Mouse (Mus musculus) CH12.LX (cell line): ENCODE measurements around the gene Rhoa. TPM values are rescaled to one million over a fixed set of nuclear protein-coding genes. Genes with fewer than 3 reads are reported as not detected.

Source experiments
- DNase-seq: peaks from one replicate; pipeline ENCODE4 v3.0.0-alpha.2; 2013; ENCODE audit errors: extremely low read depth
- H3K27ac ChIP-seq: 2 replicates; pipeline ENCODE4 v1.5.1; 2012; ENCODE audit warnings: low read depth, mild to moderate bottlenecking, control low read depth, moderate library complexity; ENCODE audit not compliant: insufficient read depth
- H3K27me3 ChIP-seq: replicated peaks from 2 replicates; pipeline ENCODE3; 2012; ENCODE audit warnings: inconsistent platforms
- H3K36me3 ChIP-seq, 2 experiments: replicated peaks in 1 of 2; 2 replicates each; pipeline versions ENCODE3 to v1.6.1; 2012; ENCODE audit warnings: inconsistent platforms in 1 of 2, low read length in 1 of 2, mild to moderate bottlenecking in 1 of 2, mixed read lengths in 1 of 2, moderate library complexity in 1 of 2; ENCODE audit not compliant: control insufficient read depth in 1 of 2, insufficient read depth in 1 of 2
- H3K4me1 ChIP-seq, 2 experiments: 2 replicates each; pipeline ENCODE4 v1.6.1; 2012; ENCODE audit warnings: inconsistent platforms in 1 of 2, moderate library complexity in 1 of 2; ENCODE audit not compliant: insufficient read depth in 2 of 2, control insufficient read depth in 1 of 2
- H3K4me2 ChIP-seq: 2 replicates; pipeline ENCODE4 v1.6.1; 2012; ENCODE audit warnings: low read depth, mild to moderate bottlenecking, control low read depth; ENCODE audit not compliant: poor library complexity, insufficient read depth, severe bottlenecking
- H3K4me3 ChIP-seq, 3 experiments: fragments of 150-350 bp in 1 of 3; sonication (generic) in 1 of 3; replicated peaks in 1 of 3; 2 replicates each; pipeline versions ENCODE3 to v1.5.1; 2011 to 2012; ENCODE audit warnings: low read depth in 2 of 3, low read length in 2 of 3, mild to moderate bottlenecking in 2 of 3, moderate library complexity in 2 of 3, control low read depth in 1 of 3, improper control_type of control experiment in 1 of 3, inconsistent platforms in 1 of 3, mixed read lengths in 1 of 3; ENCODE audit not compliant: poor library complexity in 1 of 3
- H3K79me2 ChIP-seq: replicated peaks from 2 replicates; pipeline ENCODE4 v1.6.1; 2012; ENCODE audit warnings: mild to moderate bottlenecking, moderate library complexity; ENCODE audit not compliant: control insufficient read depth, poor library complexity, insufficient read depth, severe bottlenecking; ENCODE audit errors: extremely low read depth
- H3K9ac ChIP-seq: 2 replicates; pipeline ENCODE4 v1.6.1; 2012; ENCODE audit warnings: low read depth, mild to moderate bottlenecking, control low read depth, moderate library complexity; ENCODE audit not compliant: insufficient read depth
- H3K9me3 ChIP-seq: replicated peaks from 2 replicates; pipeline ENCODE3; 2012; ENCODE audit warnings: low read length, inconsistent platforms, mixed read lengths
- BHLHE40 ChIP-seq: IDR thresholded peaks from 2 replicates; pipeline ENCODE4 v1.6.1; 2011; ENCODE audit warnings: mild to moderate bottlenecking, low read depth, low read length, improper control_type of control experiment
- CHD1 ChIP-seq: IDR thresholded peaks from 2 replicates; pipeline ENCODE4 v1.6.1; 2012; ENCODE audit warnings: low read depth, low read length, improper control_type of control experiment, inconsistent platforms
- CHD2 ChIP-seq: IDR thresholded peaks from 2 replicates; pipeline ENCODE4 v1.6.1; 2011; ENCODE audit warnings: low read length, improper control_type of control experiment
- CTCF ChIP-seq, 2 experiments: IDR thresholded peaks in 1 of 2; conservative IDR thresholded peaks in 1 of 2; 2 replicates each; pipeline ENCODE4 v1.5.1; 2011 to 2012; ENCODE audit warnings: low read depth in 2 of 2, low read length in 2 of 2, improper control_type of control experiment in 1 of 2, inconsistent platforms in 1 of 2, mild to moderate bottlenecking in 1 of 2, moderate library complexity in 1 of 2
- E2F4 ChIP-seq: IDR thresholded peaks from 2 replicates; pipeline ENCODE4 v1.6.1; 2011; ENCODE audit warnings: low read depth, low read length, improper control_type of control experiment; ENCODE audit not compliant: insufficient replicate concordance
- ELF1 ChIP-seq: IDR thresholded peaks from 2 replicates; pipeline ENCODE4 v1.6.1; 2014; ENCODE audit warnings: low read depth, mild to moderate bottlenecking, inconsistent platforms, low read length, improper control_type of control experiment
- EP300 ChIP-seq: IDR thresholded peaks from 2 replicates; pipeline ENCODE4 v1.6.1; 2011; ENCODE audit warnings: low read length, improper control_type of control experiment
- ETS1 ChIP-seq: conservative IDR thresholded peaks from 2 replicates; pipeline ENCODE4 v1.6.1; 2012; ENCODE audit warnings: low read depth, mild to moderate bottlenecking, inconsistent platforms, low read length, improper control_type of control experiment, moderate library complexity
- GABPA ChIP-seq: IDR thresholded peaks from 2 replicates; pipeline ENCODE4 v1.6.1; 2012; ENCODE audit warnings: low read depth, low read length, improper control_type of control experiment, inconsistent platforms; ENCODE audit not compliant: insufficient replicate concordance
- HCFC1 ChIP-seq: IDR thresholded peaks from 2 replicates; pipeline ENCODE4 v1.6.1; 2012; ENCODE audit warnings: low read depth, mild to moderate bottlenecking, inconsistent platforms, low read length, improper control_type of control experiment
- IRF4 ChIP-seq: IDR thresholded peaks from 2 replicates; pipeline ENCODE4 v1.6.1; 2014; ENCODE audit warnings: low read depth, mild to moderate bottlenecking, inconsistent platforms, low read length, improper control_type of control experiment
- JUN ChIP-seq: IDR thresholded peaks from 2 replicates; pipeline ENCODE4 v1.6.1; 2011; ENCODE audit warnings: low read depth, mild to moderate bottlenecking, low read length, improper control_type of control experiment, moderate library complexity; ENCODE audit not compliant: insufficient read depth
- JUND ChIP-seq: conservative IDR thresholded peaks from 2 replicates; pipeline ENCODE4 v1.6.1; 2011; ENCODE audit warnings: low read depth, low read length, improper control_type of control experiment
- KAT2A ChIP-seq: IDR thresholded peaks from 2 replicates; pipeline ENCODE4 v1.6.1; 2012; ENCODE audit warnings: low read length, improper control_type of control experiment, inconsistent platforms; ENCODE audit not compliant: insufficient replicate concordance
- MAFK ChIP-seq: IDR thresholded peaks from 2 replicates; pipeline ENCODE4 v1.6.1; 2011; ENCODE audit warnings: low read length, improper control_type of control experiment; ENCODE audit not compliant: insufficient replicate concordance
- MAX ChIP-seq: IDR thresholded peaks from 2 replicates; pipeline ENCODE4 v1.6.1; 2011; ENCODE audit warnings: low read length, improper control_type of control experiment
- MAZ ChIP-seq: IDR thresholded peaks from 2 replicates; pipeline ENCODE4 v1.6.1; 2012; ENCODE audit warnings: low read depth, mild to moderate bottlenecking, inconsistent platforms, low read length, improper control_type of control experiment, moderate library complexity
- MEF2A ChIP-seq: IDR thresholded peaks from 2 replicates; pipeline ENCODE4 v1.6.1; 2014; ENCODE audit warnings: low read depth, mild to moderate bottlenecking, inconsistent platforms, low read length, improper control_type of control experiment, borderline replicate concordance
- MXI1 ChIP-seq: IDR thresholded peaks from 2 replicates; pipeline ENCODE4 v1.6.1; 2011; ENCODE audit warnings: mild to moderate bottlenecking, low read depth, low read length, improper control_type of control experiment
- MYC ChIP-seq: IDR thresholded peaks from 2 replicates; pipeline ENCODE4 v1.6.1; 2011; ENCODE audit warnings: low read depth, mild to moderate bottlenecking, improper control_type of control experiment, low read length
- NELFE ChIP-seq: IDR thresholded peaks from 2 replicates; pipeline ENCODE4 v1.6.1; 2011; ENCODE audit warnings: low read depth, low read length, improper control_type of control experiment
- NRF1 ChIP-seq: IDR thresholded peaks from 2 replicates; pipeline ENCODE4 v1.6.1; 2014; ENCODE audit warnings: low read depth, mild to moderate bottlenecking, inconsistent platforms, low read length, improper control_type of control experiment, moderate library complexity
- PAX5 ChIP-seq: IDR thresholded peaks from 2 replicates; pipeline ENCODE4 v1.6.1; 2012; ENCODE audit warnings: low read length, inconsistent platforms, mixed read lengths
- POLR2A ChIP-seq: IDR thresholded peaks from 2 replicates; pipeline ENCODE4 v1.6.1; 2011; ENCODE audit warnings: low read depth, mild to moderate bottlenecking, improper control_type of control experiment, low read length
- POLR2AphosphoS2 ChIP-seq: IDR thresholded peaks from 2 replicates; pipeline ENCODE4 v1.6.1; 2011; ENCODE audit warnings: low read depth, low read length, improper control_type of control experiment
- RAD21 ChIP-seq: IDR thresholded peaks from 2 replicates; pipeline ENCODE4 v1.6.1; 2011; ENCODE audit warnings: low read depth, mild to moderate bottlenecking, low read length, improper control_type of control experiment, moderate library complexity
- RCOR1 ChIP-seq: conservative IDR thresholded peaks from 2 replicates; pipeline ENCODE4 v1.6.1; 2012; ENCODE audit warnings: low read depth, mild to moderate bottlenecking, inconsistent platforms, low read length, improper control_type of control experiment
- SIN3A ChIP-seq: IDR thresholded peaks from 2 replicates; pipeline ENCODE4 v1.6.1; 2012; ENCODE audit warnings: low read length, improper control_type of control experiment, inconsistent platforms
- SMC3 ChIP-seq: IDR thresholded peaks from 2 replicates; pipeline ENCODE4 v1.6.1; 2011; ENCODE audit warnings: low read depth, low read length, improper control_type of control experiment
- TBP ChIP-seq: conservative IDR thresholded peaks from 2 replicates; pipeline ENCODE4 v1.6.1; 2011; ENCODE audit warnings: low read depth, low read length, improper control_type of control experiment
- TCF12 ChIP-seq: IDR thresholded peaks from 2 replicates; pipeline ENCODE4 v1.6.1; 2014; ENCODE audit warnings: low read depth, mild to moderate bottlenecking, inconsistent platforms, low read length, improper control_type of control experiment
- UBTF ChIP-seq: IDR thresholded peaks from 2 replicates; pipeline ENCODE4 v1.6.1; 2012; ENCODE audit warnings: low read depth, mild to moderate bottlenecking, inconsistent platforms, low read length, improper control_type of control experiment, moderate library complexity
- USF1 ChIP-seq: IDR thresholded peaks from 2 replicates; pipeline ENCODE4 v1.6.1; 2014; ENCODE audit warnings: low read depth, mild to moderate bottlenecking, inconsistent platforms, low read length, improper control_type of control experiment
- USF2 ChIP-seq: conservative IDR thresholded peaks from 2 replicates; pipeline ENCODE4 v1.6.1; 2011; ENCODE audit warnings: low read depth, low read length, improper control_type of control experiment
- ZC3H11A ChIP-seq: IDR thresholded peaks from 2 replicates; pipeline ENCODE4 v1.6.1; 2012; ENCODE audit warnings: low read depth, mild to moderate bottlenecking, inconsistent platforms, low read length, improper control_type of control experiment
- ZKSCAN1 ChIP-seq: IDR thresholded peaks from 2 replicates; pipeline ENCODE4 v1.6.1; 2012; ENCODE audit warnings: low read depth, inconsistent platforms, low read length, improper control_type of control experiment, borderline replicate concordance
- ZMIZ1 ChIP-seq: IDR thresholded peaks from 2 replicates; pipeline ENCODE4 v1.6.1; 2012; ENCODE audit warnings: low read depth, mild to moderate bottlenecking, inconsistent platforms, low read length, improper control_type of control experiment
- ZNF384 ChIP-seq: IDR thresholded peaks from 2 replicates; pipeline ENCODE4 v1.6.1; 2012; ENCODE audit warnings: low read depth, low read length, improper control_type of control experiment, inconsistent platforms
- dilution Hi-C: fragments of 300-500 bp; cut with MboI; formaldehyde crosslinking; loops from 2 replicates; pipeline ENCODE4 v1.14.3; 2020; ENCODE audit warnings: low sequenced_read_pairs; ENCODE audit not compliant: extremely low pct_unique_long_range_greater_than_20kb, extremely low pct_ligation_motif_present
- in situ Hi-C: fragments of 300-500 bp; cut with MboI; formaldehyde crosslinking; loops from 3 replicates; pipeline ENCODE4 v1.14.3; 2019; ENCODE audit warnings: low sequenced_read_pairs, low pct_ligation_motif_present, low pct_unique_long_range_greater_than_20kb, mixed read lengths
- polyA plus RNA-seq: library from polyadenylated mRNA; unstranded; fragments of >175 nt; gene quantifications from 2 replicates; pipeline ENCODE4 v1.2.1, GENCODE M21; 2012; ENCODE audit warnings: low read depth; ENCODE audit not compliant: insufficient read length
- total RNA-seq, 2 experiments: library from RNA; depleted of rRNA; stranded (reverse); fragments of 300-350 nt in 1 of 2; fragments of >200 nt in 1 of 2; gene quantifications; 2 replicates each; pipeline ENCODE4 v1.2.3; 2012 to 2014

Gene Rhoa
- total and polyA plus RNA-seq, 3 experiments: 84.0 to 308 (median 243) TPM

DNA sequence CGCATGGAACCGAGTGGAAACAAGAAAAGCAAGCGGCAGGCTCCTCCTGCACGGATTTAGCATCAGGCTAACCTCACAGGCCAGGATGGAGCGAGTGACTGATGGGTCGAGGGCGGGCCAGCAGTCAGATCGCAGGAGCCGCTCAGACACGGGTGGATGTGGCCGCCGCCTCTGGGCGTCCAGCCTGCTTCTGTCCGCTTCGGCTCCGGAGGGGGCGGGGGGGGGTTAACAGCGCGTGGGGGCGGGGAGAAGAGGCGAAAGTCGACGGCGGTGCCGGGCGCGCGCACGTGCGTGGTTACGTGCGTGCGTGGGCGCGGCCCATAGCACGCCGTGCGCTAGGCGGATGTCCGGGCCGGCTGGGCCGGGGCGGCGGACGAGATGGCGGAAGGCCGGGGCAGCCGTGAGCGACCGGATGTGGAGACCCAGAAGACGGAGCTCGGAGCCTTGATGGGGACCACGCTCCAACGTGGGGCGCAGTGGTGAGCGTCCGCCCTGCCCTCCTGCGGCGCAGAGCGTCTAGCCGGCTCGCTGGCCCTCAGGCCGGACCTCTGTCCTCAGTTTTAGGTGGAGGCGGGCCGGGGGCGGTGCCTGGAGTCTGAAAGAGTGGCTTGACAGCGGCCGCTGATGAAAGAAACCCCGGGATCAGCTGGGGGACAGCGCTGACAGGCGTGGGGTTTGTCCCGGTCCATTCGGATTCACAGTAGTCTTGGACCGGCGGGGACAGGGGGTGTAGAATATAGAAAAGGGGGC is 41.8 kb downstream of the Rhoa start, which contains the start of gene Usp4:
TSS of gene Usp4 (plus strand) at position 314 of the 750 bp plus-strand sequence.
- peak; percentile 75 for DNase-seq
- Histone ChIP-seq H3K4me3 (peak within 1 kb of the TSS; percentile 87 to 97 (median 92)), H3K27ac (peak within 1 kb of the TSS; percentile 83), H3K9ac (peak within 1 kb of the TSS; percentile 89), H3K79me2 (peaks cover 24% of the 10 kb centered on the region), H3K36me3 (peaks cover 18 to 37% of the 10 kb centered on the region in 2 experiments), H3K9me3 (peaks cover 7% of the 10 kb centered on the region), H3K4me2 (peak within 1 kb of the TSS; percentile 79), H3K27me3 (no peaks in the 10 kb centered on the region), H3K4me1 (peaks cover 3 to 24% of the 10 kb centered on the region in 2 experiments; a peak in 3 of 4 replicates)
- dilution Hi-C loops (no loop called here), in situ Hi-C loops (no loop called here)
- TF ChIP-seq MYC (0 out of 2 replicates have a peak, but pooled peaks have one; percentile 21), POLR2AphosphoS2 (0 out of 2 replicates have a peak, but pooled peaks have one; percentile 41), ZMIZ1 (peak; percentile 65), MAX (peak; percentile 32), USF1 (no peak), NRF1 (peak; percentile 72), MAFK (no peak), ZKSCAN1 (no peak), MAZ (no peak), RCOR1 (no peak), ETS1 (no peak; the same call in 1 of the 2 replicates), NELFE (peak; percentile 79), JUN (no peak), JUND (no peak), UBTF (no peak), CHD2 (no peak; the same call in 1 of the 2 replicates), BHLHE40 (peak; percentile 86), SMC3 (no peak), RAD21 (no peak), ELF1 (peak; percentile 91), PAX5 (no peak), HCFC1 (peak; percentile 76), CHD1 (no peak), ZC3H11A (no peak), MEF2A (no peak; the same call in 1 of the 2 replicates), KAT2A (no peak; the same call in 1 of the 2 replicates), POLR2A (peak; percentile 91), SIN3A (peak; percentile 91), TBP (0 out of 2 replicates have a peak, but pooled peaks have one; percentile 27), MXI1 (peak; percentile 77), IRF4 (no peak), EP300 (no peak), E2F4 (no peak), USF2 (no peak), CTCF (conservative IDR thresholded peaks at IDR 0.05 in 1 of 2, IDR thresholded peaks at IDR 0.05 in 1 of 2; ENCODE audit: low read depth in 2 of 2, low read length in 2 of 2) (no peak), ZNF384 (no peak), GABPA (no peak), TCF12 (peak; percentile 77)
